Mouse (Mus musculus) ovary, adult 18-20 months (tissue): ENCODE measurements around the gene Bclaf3.

Source experiments
- DNase-seq: peaks from one replicate; pipeline ENCODE4 v3.0.0; 2022; ENCODE audit warnings: low spot score, mixed read lengths

The Bclaf3 gene

DNA sequence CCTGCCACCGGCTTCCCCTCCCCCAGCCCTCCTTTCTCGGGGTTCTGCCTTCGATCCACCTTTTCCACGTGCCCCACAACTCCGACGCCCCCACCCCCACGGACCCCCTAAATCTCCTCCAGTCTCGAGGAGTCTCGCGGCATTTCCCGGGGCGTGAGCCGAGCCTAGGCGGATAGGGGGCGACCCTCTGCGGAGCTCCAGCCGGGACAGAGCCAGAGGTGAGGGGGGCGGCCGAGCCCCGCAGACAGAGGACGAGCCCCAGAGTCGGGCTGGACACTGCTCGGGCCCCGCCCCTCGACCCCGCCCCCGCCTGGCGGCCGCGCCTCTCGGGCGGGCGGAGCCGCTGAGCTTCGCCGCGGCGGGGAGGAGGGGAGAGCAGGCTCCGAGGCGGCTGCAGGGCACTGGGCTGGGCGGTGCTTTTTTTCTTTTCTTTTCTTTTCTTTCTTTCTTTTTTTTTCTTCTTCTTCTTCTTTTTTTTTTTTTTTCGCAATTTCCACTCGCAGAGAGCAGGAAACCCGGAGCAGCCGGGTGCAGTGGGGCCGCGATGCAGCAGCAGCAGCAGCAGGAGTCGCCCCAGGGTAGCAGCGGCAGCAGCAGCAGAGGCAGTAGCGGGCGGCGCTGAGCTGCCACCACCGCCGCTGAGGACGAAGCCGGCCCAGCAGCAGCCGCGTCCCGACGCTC lies 100.6 kb downstream of the Bclaf3 start, which contains the start of gene Sh3kbp1:
Sh3kbp1 (plus strand) TSS at position 366 of the 681 bp plus-strand sequence.
- peak; percentile 65 for DNase-seq

DNA sequence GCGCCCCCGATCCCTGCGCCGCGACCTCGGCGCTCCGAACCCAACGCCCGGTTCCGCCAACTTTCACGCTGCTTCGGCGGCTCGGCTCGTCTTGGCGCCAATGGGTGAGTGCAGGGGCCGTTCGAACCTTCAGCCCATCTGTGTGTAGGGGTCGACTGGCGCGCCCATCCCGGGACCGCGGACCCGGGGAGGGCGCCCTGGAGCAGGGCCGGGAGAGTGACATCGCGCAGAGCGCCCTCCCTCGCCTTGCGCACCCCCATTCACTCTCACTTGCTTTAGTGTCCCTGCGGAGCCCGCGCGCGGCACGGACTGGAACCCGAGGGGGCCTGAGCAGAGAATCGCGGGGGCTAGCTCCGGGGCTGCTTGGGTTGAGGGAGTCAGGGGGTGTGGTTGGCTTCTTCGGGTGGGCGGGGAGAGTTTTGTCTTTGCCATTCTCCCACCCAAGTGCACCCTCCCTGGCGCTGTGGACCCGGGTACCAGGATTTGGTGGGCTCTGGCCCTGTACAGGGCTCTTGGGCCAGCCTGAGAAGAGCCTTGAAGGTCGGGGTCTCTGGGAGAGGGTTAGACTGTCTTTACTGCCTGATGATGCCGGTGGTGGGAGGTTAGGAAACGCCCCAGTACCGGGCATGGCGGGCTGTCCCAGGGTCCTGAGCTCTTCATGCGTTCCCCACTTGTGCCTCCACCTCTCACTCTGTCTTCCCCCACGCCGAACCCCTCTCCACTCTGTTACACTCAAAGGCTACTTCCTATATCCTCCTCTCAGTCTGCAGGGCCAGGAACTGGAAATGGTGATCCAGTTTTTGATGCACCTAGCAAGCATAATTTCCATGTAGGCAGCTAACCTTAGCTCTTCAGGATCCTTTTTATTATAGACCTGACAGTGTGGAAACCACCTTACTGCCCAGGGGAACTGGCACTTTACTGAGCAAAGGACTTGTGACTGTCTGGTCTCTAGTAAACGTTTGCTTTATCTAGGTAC lies 101.4 kb downstream of the Bclaf3 start:
- DNase-seq = no peak

DNA sequence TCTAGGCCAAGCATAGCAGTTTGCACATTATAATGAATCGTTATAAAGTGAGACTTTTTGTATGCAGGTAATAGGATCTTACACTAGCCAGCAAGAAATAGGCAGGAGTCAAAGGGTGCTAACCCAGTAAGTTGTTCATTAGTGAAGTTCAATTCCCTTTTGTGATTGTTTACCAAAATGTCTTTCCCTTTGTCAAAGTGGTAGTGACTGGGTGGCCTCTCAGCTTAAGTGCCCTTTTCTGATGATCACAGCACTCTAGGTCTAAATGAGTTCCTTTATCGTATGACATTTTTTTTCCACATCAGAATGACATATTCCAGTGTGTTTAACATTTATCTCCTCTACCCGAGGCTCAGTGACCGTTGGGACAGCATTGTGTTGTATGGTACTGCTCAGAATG lies 102.1 kb downstream of the Bclaf3 start:
- DNase-seq = no peak

DNA sequence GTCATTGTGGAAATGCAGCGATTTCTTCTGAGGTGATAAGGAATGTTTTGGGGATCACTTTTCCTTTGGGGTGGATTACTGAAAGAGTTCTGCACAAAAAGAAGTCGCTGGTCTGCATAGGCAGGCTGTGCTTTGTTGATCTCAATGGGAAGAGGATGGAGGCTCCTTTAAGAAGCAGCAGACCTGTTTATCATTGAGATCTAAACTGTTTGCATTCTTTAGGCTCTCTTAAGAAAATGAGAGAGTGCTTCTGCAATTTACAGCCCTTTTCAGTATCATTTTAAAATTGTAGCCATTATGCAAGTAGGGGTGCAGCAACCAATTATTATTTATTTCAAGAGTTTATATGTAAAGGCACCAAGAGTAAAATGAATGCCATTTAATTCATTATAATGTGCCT lies 102.7 kb downstream of the Bclaf3 start:
- no peak for DNase-seq

DNA sequence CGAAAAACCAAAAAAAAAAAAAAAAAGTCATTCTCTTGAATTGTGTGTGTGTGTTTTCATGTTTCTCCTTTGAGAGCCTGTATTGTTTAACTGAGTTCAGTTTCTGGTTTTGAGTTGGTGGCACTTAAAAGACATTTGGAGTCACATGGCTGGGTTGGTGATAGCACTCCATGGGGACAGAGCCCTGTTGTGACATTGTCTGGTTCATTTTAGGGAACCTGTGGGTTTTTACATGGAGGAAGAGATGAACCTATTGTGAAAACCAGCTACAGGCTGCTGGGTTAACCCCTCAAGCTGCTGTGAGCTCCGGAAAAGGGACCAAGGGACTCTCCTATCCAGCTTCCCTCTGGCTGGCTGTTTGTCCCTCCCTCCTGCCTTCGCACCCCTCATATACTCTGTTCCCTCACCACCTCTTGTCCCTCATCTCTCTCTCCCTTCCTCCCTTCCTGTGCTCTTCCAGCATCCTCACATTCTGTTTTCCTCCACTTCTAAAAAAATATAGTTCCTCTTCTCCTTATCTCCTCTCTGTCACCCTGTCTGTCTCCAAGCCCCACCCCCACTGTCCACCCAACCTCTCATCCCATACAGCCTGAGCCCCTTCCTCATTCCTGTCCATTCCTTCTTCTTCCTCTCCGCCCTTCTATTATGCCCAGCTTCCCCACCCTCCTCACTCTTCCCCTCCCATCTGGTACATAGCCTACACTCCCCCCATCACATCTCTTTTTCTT lies 112.2 kb downstream of the Bclaf3 start:
- no peak for DNase-seq

DNA sequence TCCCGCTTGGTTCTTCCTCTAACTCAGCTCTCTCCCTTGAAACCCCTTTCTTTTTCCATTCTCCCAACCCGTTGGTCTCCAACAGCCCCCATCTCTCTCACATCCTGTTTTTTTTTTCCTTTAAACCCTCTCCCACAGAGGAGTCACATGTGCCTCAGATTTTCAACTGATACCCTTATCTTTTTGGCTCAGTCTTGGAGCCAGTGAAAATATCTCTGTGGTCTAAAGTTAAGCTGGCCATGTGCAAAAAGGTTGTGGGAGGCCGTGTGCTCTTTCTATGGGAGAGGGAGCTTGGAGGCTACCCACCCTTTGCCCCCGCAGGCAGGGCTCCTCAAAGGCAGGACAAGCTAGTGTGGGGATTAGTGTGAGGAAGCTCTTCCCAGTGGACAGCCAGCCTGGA lies 113.5 kb downstream of the Bclaf3 start:
- DNase-seq = no peak
